Mouse (Mus musculus): ENCODE results near the gene Slit3. TPM values are rescaled to one million over a fixed set of nuclear protein-coding genes. Genes with fewer than 3 reads are reported as not detected.

Gene Slit3
- total and polyA plus RNA-seq, 3 experiments = 0.76 TPM; not detected in 2

GRCm38 (mm10) chr11:35393815-35394214, 272.8 kb downstream of the Slit3 start:
- TF ChIP-seq TAL1 (conservative IDR thresholded peaks at IDR 0.05; ENCODE audit: low read depth, low read length) = no peak
- TF ChIP-seq GATA1 (IDR thresholded peaks at IDR 0.05; ENCODE audit: borderline replicate concordance, low read length) = no peak
- TF ChIP-seq GATA2 (IDR thresholded peaks at IDR 0.05; ENCODE audit: borderline replicate concordance, low read depth, low read length) = no peak
- no peak for TF ChIP-seq CTCF (IDR thresholded peaks at IDR 0.05; ENCODE audit: low read depth, low read length)
- TF ChIP-seq POLR2AphosphoS5 (IDR thresholded peaks at IDR 0.05; ENCODE audit: insufficient replicate concordance, low read depth, low read length) = no peak

GRCm38 (mm10) chr11:35395376-35395775, 274.4 kb downstream of the Slit3 start:
- Histone ChIP-seq H3K4me3 (ENCODE audit: low read depth, low read length) (no peak overlapping the region), H3K9me3 (replicated peaks) (peaks cover 66% of the 10 kb centered on the region), H3K4me1 (ENCODE audit: insufficient read depth, low read depth, low read length) (no peaks in the 10 kb centered on the region), H3K27me3 (ENCODE audit: insufficient read depth, low read length) (no peaks in the 10 kb centered on the region), H3K36me3 (replicated peaks) (no peaks in the 10 kb centered on the region)
- ATAC-seq (ENCODE audit: extremely low read depth, insufficient number of reproducible peaks, low FRiP score, poor library complexity, severe bottlenecking) (no peak), DNase-seq (ENCODE audit: low spot score) (no peak)
- no peak for TF ChIP-seq TAL1 (conservative IDR thresholded peaks at IDR 0.05; ENCODE audit: low read depth, low read length)
- no peak for TF ChIP-seq GATA2 (IDR thresholded peaks at IDR 0.05; ENCODE audit: borderline replicate concordance, low read depth, low read length)
- TF ChIP-seq CTCF (IDR thresholded peaks at IDR 0.05; ENCODE audit: low read depth, low read length) = no peak
- no peak for TF ChIP-seq GATA1 (IDR thresholded peaks at IDR 0.05; ENCODE audit: borderline replicate concordance, low read length)
- TF ChIP-seq POLR2AphosphoS5 (IDR thresholded peaks at IDR 0.05; ENCODE audit: insufficient replicate concordance, low read depth, low read length) = no peak

More at GRCm38 (mm10) chr11:35393815-35394214, 272.8 kb downstream of the Slit3 start:
- DNase-seq (ENCODE audit: low spot score) = no peak
- H3K27me3 ChIP-seq (ENCODE audit: insufficient read depth, low read length) = no peaks in the 10 kb centered on the region
- H3K9me3 ChIP-seq (replicated peaks) = peaks cover 74% of the 10 kb centered on the region
- no peaks in the 10 kb centered on the region for H3K36me3 ChIP-seq (replicated peaks)
- no peak for ATAC-seq (ENCODE audit: extremely low read depth, insufficient number of reproducible peaks, low FRiP score, poor library complexity, severe bottlenecking)
- no peaks in the 10 kb centered on the region for H3K4me1 ChIP-seq (ENCODE audit: insufficient read depth, low read depth, low read length)
- H3K4me3 ChIP-seq (ENCODE audit: low read depth, low read length) = no peak overlapping the region

GRCm38 (mm10) chr11:35398353-35398752, 277.3 kb downstream of the Slit3 start:
- Histone ChIP-seq H3K9me3 (replicated peaks) (peaks cover 53% of the 10 kb centered on the region), H3K4me1 (ENCODE audit: insufficient read depth, low read depth, low read length) (no peaks in the 10 kb centered on the region), H3K27me3 (ENCODE audit: insufficient read depth, low read length) (no peaks in the 10 kb centered on the region), H3K4me3 (ENCODE audit: low read depth, low read length) (no peak overlapping the region), H3K36me3 (replicated peaks) (no peaks in the 10 kb centered on the region)
- no peak for TF ChIP-seq GATA2 (IDR thresholded peaks at IDR 0.05; ENCODE audit: borderline replicate concordance, low read depth, low read length)
- TF ChIP-seq POLR2AphosphoS5 (IDR thresholded peaks at IDR 0.05; ENCODE audit: insufficient replicate concordance, low read depth, low read length) = no peak
- no peak for TF ChIP-seq TAL1 (conservative IDR thresholded peaks at IDR 0.05; ENCODE audit: low read depth, low read length)
- no peak for TF ChIP-seq GATA1 (IDR thresholded peaks at IDR 0.05; ENCODE audit: borderline replicate concordance, low read length)
- no peak for TF ChIP-seq CTCF (IDR thresholded peaks at IDR 0.05; ENCODE audit: low read depth, low read length)
- DNase-seq (ENCODE audit: low spot score) (no peak), ATAC-seq (ENCODE audit: extremely low read depth, insufficient number of reproducible peaks, low FRiP score, poor library complexity, severe bottlenecking) (no peak)

- TF ChIP-seq TAL1 (conservative IDR thresholded peaks at IDR 0.05; ENCODE audit: low read depth, low read length) = no peak
- no peak overlapping the region for H3K4me3 ChIP-seq (ENCODE audit: low read depth, low read length)
- no peaks in the 10 kb centered on the region for H3K36me3 ChIP-seq (replicated peaks)
- H3K4me1 ChIP-seq (ENCODE audit: insufficient read depth, low read depth, low read length) = no peaks in the 10 kb centered on the region
- ATAC-seq (ENCODE audit: extremely low read depth, insufficient number of reproducible peaks, low FRiP score, poor library complexity, severe bottlenecking) (no peak), DNase-seq (ENCODE audit: low spot score) (no peak)
- no peaks in the 10 kb centered on the region for H3K27me3 ChIP-seq (ENCODE audit: insufficient read depth, low read length)
- H3K9me3 ChIP-seq (replicated peaks) = peaks cover 59% of the 10 kb centered on the region
Measured at GRCm38 (mm10) chr11:35403516-35403915, 282.5 kb downstream of the Slit3 start.

- H3K27me3 ChIP-seq (ENCODE audit: insufficient read depth, low read length) = no peaks in the 10 kb centered on the region
- H3K4me3 ChIP-seq (ENCODE audit: low read depth, low read length) = no peak overlapping the region
- H3K36me3 ChIP-seq (replicated peaks) = no peaks in the 10 kb centered on the region
- no peaks in the 10 kb centered on the region for H3K4me1 ChIP-seq (ENCODE audit: insufficient read depth, low read depth, low read length)
- TF ChIP-seq POLR2AphosphoS5 (IDR thresholded peaks at IDR 0.05; ENCODE audit: insufficient replicate concordance, low read depth, low read length) = no peak
- peaks cover 72% of the 10 kb centered on the region for H3K9me3 ChIP-seq (replicated peaks)
- no peak for ATAC-seq (ENCODE audit: extremely low read depth, insufficient number of reproducible peaks, low FRiP score, poor library complexity, severe bottlenecking)
- no peak for DNase-seq (ENCODE audit: low spot score)
Measured at GRCm38 (mm10) chr11:35406045-35406444, 285.0 kb downstream of the Slit3 start.

GRCm38 (mm10) chr11:35406522-35406921, 285.5 kb downstream of the Slit3 start:
- H3K4me1 ChIP-seq (ENCODE audit: insufficient read depth, low read depth, low read length) = no peaks in the 10 kb centered on the region
- no peak for ATAC-seq (ENCODE audit: extremely low read depth, insufficient number of reproducible peaks, low FRiP score, poor library complexity, severe bottlenecking)
- H3K9me3 ChIP-seq (replicated peaks) = peaks cover 70% of the 10 kb centered on the region
- H3K27me3 ChIP-seq (ENCODE audit: insufficient read depth, low read length) = no peaks in the 10 kb centered on the region
- TF ChIP-seq GATA1 (IDR thresholded peaks at IDR 0.05; ENCODE audit: borderline replicate concordance, low read length) = no peak
- TF ChIP-seq POLR2AphosphoS5 (IDR thresholded peaks at IDR 0.05; ENCODE audit: insufficient replicate concordance, low read depth, low read length) = no peak
- no peak for TF ChIP-seq TAL1 (conservative IDR thresholded peaks at IDR 0.05; ENCODE audit: low read depth, low read length)
- TF ChIP-seq CTCF (IDR thresholded peaks at IDR 0.05; ENCODE audit: low read depth, low read length) = no peak
- TF ChIP-seq GATA2 (IDR thresholded peaks at IDR 0.05; ENCODE audit: borderline replicate concordance, low read depth, low read length) = no peak
- no peak overlapping the region for H3K4me3 ChIP-seq (ENCODE audit: low read depth, low read length)
- no peaks in the 10 kb centered on the region for H3K36me3 ChIP-seq (replicated peaks)
- DNase-seq (ENCODE audit: low spot score) = no peak

All from G1E (cell line).